Mouse (Mus musculus) right cerebral cortex, adult 2 months (tissue): ENCODE measurements at regions not wholly inside any gene's neighbourhood (a gene's known extent, or its start where the extent isn't known, plus 50 kb on each side); places are given as distances from the start of the nearest gene placed in this dataset.

Experiments used
- DNase-seq, 2 experiments: peaks; one replicate each; pipeline ENCODE4 v3.0.0; 2021 to 2022; ENCODE audit warnings: low spot score in 2 of 2

- no peak for DNase-seq
Measured at GRCm38 (mm10) chr6:89251641-89252040, 110.8 kb downstream of the Plxna1 start.

GRCm38 (mm10) chr6:89256022-89256421 lies 106.4 kb downstream of the Plxna1 start:
- DNase-seq, result no peak

- no peak for DNase-seq
Measured at GRCm38 (mm10) chr6:89256630-89257292, 105.7 kb downstream of the Plxna1 start.

- DNase-seq, result no peak
Measured at GRCm38 (mm10) chr6:89257416-89257815, 105.0 kb downstream of the Plxna1 start.

GRCm38 (mm10) chr6:89258140-89258539 lies 104.3 kb downstream of the Plxna1 start:
- DNase-seq, result no peak

GRCm38 (mm10) chr6:89259406-89259994 lies 102.9 kb downstream of the Plxna1 start:
- DNase-seq, result no peak

GRCm38 (mm10) chr6:89262958-89263357 lies 99.5 kb downstream of the Plxna1 start:
- DNase-seq, result no peak

GRCm38 (mm10) chr6:89265296-89265695 lies 97.1 kb downstream of the Plxna1 start:
- no peak for DNase-seq
